Mouse (Mus musculus) myocyte (in vitro differentiated cells): ENCODE data around the gene Axin2.

Source experiments
- CEBPB ChIP-seq: IDR thresholded peaks from 2 replicates; pipeline ENCODE4 v1.6.1; 2011; ENCODE audit warnings: mild to moderate bottlenecking, moderate library complexity; ENCODE audit not compliant: poor library complexity, insufficient read depth, severe bottlenecking
- E2F4 ChIP-seq: IDR thresholded peaks from one replicate; pipeline ENCODE4 v1.6.1; 2011; ENCODE audit warnings: mild to moderate bottlenecking, control low read depth, moderate library complexity; ENCODE audit not compliant: insufficient read depth
- MAX ChIP-seq: IDR thresholded peaks from one replicate; pipeline ENCODE4 v1.6.1; 2011; ENCODE audit warnings: low read depth, mild to moderate bottlenecking, control low read depth
- MYOD1 ChIP-seq, 3 experiments: IDR thresholded peaks; one replicate each; pipeline ENCODE4 v1.6.1; 2011; ENCODE audit warnings: control low read depth in 2 of 3, low read depth in 2 of 3, mild to moderate bottlenecking in 2 of 3, moderate library complexity in 1 of 3; ENCODE audit not compliant: insufficient read length in 2 of 3, control insufficient read depth in 1 of 3
- POLR2A ChIP-seq: IDR thresholded peaks from one replicate; pipeline ENCODE4 v1.6.1; 2011; ENCODE audit warnings: low read depth, mild to moderate bottlenecking, control low read depth, moderate library complexity; ENCODE audit not compliant: insufficient read length
- SRF ChIP-seq: IDR thresholded peaks from one replicate; pipeline ENCODE4 v1.6.1; 2011; ENCODE audit warnings: low read depth; ENCODE audit not compliant: control insufficient read depth, insufficient read length
- TCF12 ChIP-seq: IDR thresholded peaks from one replicate; pipeline ENCODE4 v1.6.1; 2011; ENCODE audit warnings: mild to moderate bottlenecking, control low read depth; ENCODE audit not compliant: poor library complexity, insufficient read depth, severe bottlenecking
- TCF3 ChIP-seq: IDR thresholded peaks from one replicate; pipeline ENCODE4 v1.6.1; 2011; ENCODE audit warnings: low read depth, control low read depth; ENCODE audit not compliant: insufficient read length
- USF1 ChIP-seq: IDR thresholded peaks from one replicate; pipeline ENCODE4 v1.6.1; 2011; ENCODE audit warnings: low read depth, mild to moderate bottlenecking, control low read depth, moderate library complexity

DNA sequence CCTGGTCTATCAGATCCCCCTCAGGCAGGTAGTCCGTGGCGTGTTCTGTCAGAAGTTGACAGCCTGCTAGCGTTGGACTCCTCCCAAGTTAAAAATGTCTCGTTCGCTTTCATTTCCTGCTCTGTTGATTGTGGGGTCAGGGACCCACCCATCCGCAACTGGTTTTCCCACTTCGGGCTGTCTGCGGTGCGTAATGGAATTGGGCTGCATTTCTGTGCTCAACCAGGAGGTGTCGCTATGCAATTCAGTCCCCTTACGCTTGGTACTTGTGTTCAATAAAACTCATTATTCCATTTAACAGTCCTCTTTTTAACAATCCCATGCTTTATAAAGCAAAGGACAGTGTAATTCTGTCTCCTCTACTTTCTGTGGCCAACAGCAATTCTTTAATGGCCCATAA, 31.0 kb upstream of the Axin2 start:
- TF ChIP-seq MYOD1 (IDR thresholded peaks at IDR 0.05; ENCODE audit: control insufficient read depth in 1 of 3, insufficient read length in 2 of 3, low read depth in 2 of 3) (no peak), MAX (no peak), E2F4 (no peak), POLR2A (no peak), CEBPB (no peak), SRF (no peak), TCF12 (no peak), USF1 (no peak), TCF3 (no peak)
